Mouse (Mus musculus): ENCODE data around the gene Cdt1.
A peak's percentile ranks its signal among the peaks of the same experiment; 100 is the strongest.

- TF ChIP-seq CTCF (IDR thresholded peaks at IDR 0.05; ENCODE audit: control insufficient read depth, insufficient read depth, insufficient read length) = peak; percentile 100
- TF ChIP-seq MYOD1 (IDR thresholded peaks at IDR 0.05; ENCODE audit: control insufficient read depth, insufficient read length, low read depth) = peak; percentile 64
- TF ChIP-seq CEBPB (IDR thresholded peaks at IDR 0.05; ENCODE audit: low read depth) = no peak
- TF ChIP-seq MAX (IDR thresholded peaks at IDR 0.05) = peak; percentile 75
- no peak for TF ChIP-seq USF1 (IDR thresholded peaks at IDR 0.05; ENCODE audit: low read depth)
- no peak for TF ChIP-seq MYOG (IDR thresholded peaks at IDR 0.05; ENCODE audit: control insufficient read depth, extremely low read depth, insufficient read length)
Measured at GRCm38 (mm10) chr8:122551265-122552051, 16.4 kb upstream of the Cdt1 start, which contains the start of gene Piezo1.

Measured in C2C12 (cell line).